ENCODE assay signal across 19 mouse cellular contexts in genomic region chr19:57157731-57158343, GRCm38 (mm10).
DNase-seq lines count a peak whose midpoint lies in the region; ATAC-seq lines count a peak whose summit lies in the region.
"Had no signal": no experiment of that assay in that cellular context is flagged by ENCODE, and none has a peak within 500 bp of the region (broad histone marks: within the 10 kb centered on the region; RNA-seq: fewer than 3 reads in every experiment).

No protein-coding gene starts in this region.

- no peak overlapping the region for H3K4me3 ChIP-seq in heart, embryonic 11.5 days (ENCODE audit: low read depth, low read length)
- H3K4me3 ChIP-seq in heart, embryonic 16.5 days (ENCODE audit: low read length): no peak overlapping the region
- no peak overlapping the region for H3K4me3 ChIP-seq in hindbrain, embryonic 12.5 days
- H3K4me3 ChIP-seq: forebrain, embryonic 10.5 days; left cerebral cortex, adult 2 months; midbrain, embryonic 12.5 days had no signal

- H3K4me1 ChIP-seq in heart, embryonic 11.5 days (ENCODE audit: control insufficient read depth, insufficient read depth, low read length): peaks cover 28% of the 10 kb centered on the region
- peaks cover 48% of the 10 kb centered on the region for H3K4me1 ChIP-seq in heart, embryonic 16.5 days (ENCODE audit: control insufficient read depth, insufficient read depth, low read length)
- peaks cover 5% of the 10 kb centered on the region; the same call in 1 of the 2 replicates for H3K4me1 ChIP-seq in hindbrain, embryonic 12.5 days
- H3K4me1 ChIP-seq: midbrain, embryonic 12.5 days had no signal

- 0 out of 2 replicates have a peak overlapping the region, but pooled peaks have one; percentile 5 for H3K4me2 ChIP-seq in heart, embryonic 11.5 days
- peak overlapping the region; percentile 40 for H3K4me2 ChIP-seq in heart, embryonic 16.5 days (ENCODE audit: low read depth, low read length)
- H3K4me2 ChIP-seq in hindbrain, embryonic 12.5 days (replicated peaks): no peak overlapping the region
- H3K4me2 ChIP-seq: liver, embryonic 11.5 days; midbrain, embryonic 12.5 days had no signal

- H3K9ac ChIP-seq in heart, embryonic 11.5 days (ENCODE audit: low read depth, low read length): no peak overlapping the region
- 0 out of 2 replicates have a peak overlapping the region, but pooled peaks have one; percentile 27 for H3K9ac ChIP-seq in heart, embryonic 16.5 days (ENCODE audit: low read length)
- no peak overlapping the region for H3K9ac ChIP-seq in hindbrain, embryonic 12.5 days
- H3K9ac ChIP-seq: midbrain, embryonic 12.5 days had no signal

- H3K27me3 ChIP-seq in heart, embryonic 11.5 days (ENCODE audit: control insufficient read depth, insufficient read depth, low read length): no peaks in the 10 kb centered on the region
- no peaks in the 10 kb centered on the region for H3K27me3 ChIP-seq in heart, embryonic 16.5 days (ENCODE audit: control insufficient read depth, insufficient read depth, low read length)
- no peaks in the 10 kb centered on the region for H3K27me3 ChIP-seq in hindbrain, embryonic 12.5 days
- H3K27me3 ChIP-seq: midbrain, embryonic 12.5 days had no signal

- H3K9me3 ChIP-seq in heart, embryonic 11.5 days (replicated peaks; ENCODE audit: control insufficient read depth, low read length): no peaks in the 10 kb centered on the region
- no peaks in the 10 kb centered on the region for H3K9me3 ChIP-seq in heart, embryonic 16.5 days (replicated peaks; ENCODE audit: control insufficient read depth, low read length)
- H3K9me3 ChIP-seq in hindbrain, embryonic 12.5 days (replicated peaks): no peaks in the 10 kb centered on the region
- H3K9me3 ChIP-seq: forebrain, embryonic 10.5 days; midbrain, embryonic 12.5 days had no signal

- no peak for DNase-seq in heart, postnatal 25 days (ENCODE audit: low spot score)
- DNase-seq in 3T3-L1 (ENCODE audit: low read depth, low spot score) (peak; percentile 41), NIH3T3 (ENCODE audit: low read depth) (peak; percentile 46)
- DNase-seq in frontal cortex, postnatal 25 days (ENCODE audit: low spot score in 2 of 2): no peak
- DNase-seq: adrenal gland, postnatal 14 days; gastrocnemius, postnatal 14 days; kidney, adult 2 months; kidney, postnatal 14 days; left cerebral cortex, postnatal 4 days; lung, adult 2 months; retina, postnatal 1 day; thymus, postnatal 14 days had no signal

- no peak for ATAC-seq in heart, embryonic 11.5 days (replicated peaks; ENCODE audit: insufficient number of reproducible peaks, low FRiP score, low TSS enrichment)
- no peak for ATAC-seq in heart, embryonic 16.5 days (replicated peaks; ENCODE audit: extremely low read depth, insufficient read depth, low FRiP score)
- no peak for ATAC-seq in hindbrain, embryonic 12.5 days (ENCODE audit: low FRiP score)

- H3K27ac ChIP-seq in heart, embryonic 11.5 days (ENCODE audit: low read depth, low read length): peak overlapping the region; percentile 38; the same call in 1 of the 2 replicates
- peak overlapping the region; percentile 36; the same call in 1 of the 2 replicates for H3K27ac ChIP-seq in heart, embryonic 16.5 days (ENCODE audit: low read length)
- H3K27ac ChIP-seq in hindbrain, embryonic 12.5 days: no peak overlapping the region
- H3K27ac ChIP-seq: forebrain, embryonic 10.5 days; left cerebral cortex, adult 2 months; midbrain, embryonic 12.5 days had no signal

- H3K36me3 ChIP-seq in heart, embryonic 11.5 days (ENCODE audit: control insufficient read depth, insufficient read depth, low read length): no peaks in the 10 kb centered on the region
- H3K36me3 ChIP-seq in heart, embryonic 16.5 days (ENCODE audit: control insufficient read depth, insufficient read depth): no peaks in the 10 kb centered on the region
- H3K36me3 ChIP-seq in hindbrain, embryonic 12.5 days: no peaks in the 10 kb centered on the region
- H3K36me3 ChIP-seq: forebrain, embryonic 10.5 days; midbrain, embryonic 12.5 days had no signal

- intact Hi-C loops in heart, postnatal 25 days (cut with DNase I): loop anchor here (10.0 kb wide), 1 partner anchor 487 kb away; no protein-coding TSS in a partner anchor

- WGBS in heart, embryonic 11.5 days (ENCODE audit: insufficient replicate concordance): 59% methylated on average over 20 of the region's 20 CpGs
- 42% methylated on average over 20 of the region's 20 CpGs for WGBS in heart, embryonic 16.5 days
- 79% methylated on average over 20 of the region's 20 CpGs for WGBS in hindbrain, embryonic 12.5 days

Comparison
In these comparisons a context has a peak if more than half of its experiments do, and no peak if none do; other contexts are left out.
1. DNase-seq: peak in 3T3-L1 (single experiment) and NIH3T3 (single experiment); none in heart, postnatal 25 days (single experiment) and frontal cortex, postnatal 25 days (0 of 2).